Mouse (Mus musculus): ENCODE measurements around the gene Lrig2.

Gene Lrig2

DNA sequence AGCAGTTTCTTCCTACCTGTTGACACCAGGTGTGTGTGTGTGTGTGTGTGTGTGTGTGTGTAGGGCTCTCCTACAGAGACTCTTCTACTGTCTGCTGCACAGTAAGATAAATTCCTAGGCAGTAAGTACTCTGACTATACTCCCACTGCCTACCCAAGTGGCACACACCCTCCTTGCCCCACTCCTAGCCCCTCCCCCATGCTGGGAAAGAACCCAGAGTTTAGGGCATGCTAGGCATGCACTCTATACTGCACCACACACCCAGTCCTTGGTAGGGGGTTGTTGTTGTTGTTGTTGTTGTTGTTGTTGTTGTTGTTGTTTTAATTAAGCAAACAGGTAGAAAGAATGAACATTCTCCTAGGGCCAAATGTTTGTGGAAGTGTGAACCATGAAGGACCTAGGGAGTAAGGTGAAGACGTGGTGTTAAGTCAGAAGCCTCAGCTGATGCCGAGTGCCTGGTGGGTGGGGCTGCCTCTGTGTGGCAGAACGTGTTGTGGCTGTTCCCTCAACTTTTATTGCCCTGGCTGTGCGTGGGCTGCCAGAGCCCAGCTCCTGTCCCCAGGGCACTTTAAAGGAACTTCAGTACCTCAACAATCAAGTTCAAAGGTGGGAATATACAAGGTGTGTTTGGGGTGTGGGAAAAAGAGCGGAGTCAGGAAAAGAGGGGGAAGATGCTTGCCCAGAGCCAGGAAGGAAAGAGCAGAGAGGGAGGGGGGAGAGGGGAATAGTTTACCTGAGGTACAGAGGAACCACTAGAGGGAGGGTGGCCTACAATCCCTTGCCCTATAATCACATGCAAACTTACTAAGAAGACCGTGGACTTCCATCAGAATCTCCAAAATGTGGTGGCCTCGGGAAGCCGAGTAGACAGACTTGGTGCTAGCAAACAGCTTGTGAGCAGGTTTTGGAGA lies 152.2 kb downstream of the Lrig2 start:
- DNase-seq = no peak

DNA sequence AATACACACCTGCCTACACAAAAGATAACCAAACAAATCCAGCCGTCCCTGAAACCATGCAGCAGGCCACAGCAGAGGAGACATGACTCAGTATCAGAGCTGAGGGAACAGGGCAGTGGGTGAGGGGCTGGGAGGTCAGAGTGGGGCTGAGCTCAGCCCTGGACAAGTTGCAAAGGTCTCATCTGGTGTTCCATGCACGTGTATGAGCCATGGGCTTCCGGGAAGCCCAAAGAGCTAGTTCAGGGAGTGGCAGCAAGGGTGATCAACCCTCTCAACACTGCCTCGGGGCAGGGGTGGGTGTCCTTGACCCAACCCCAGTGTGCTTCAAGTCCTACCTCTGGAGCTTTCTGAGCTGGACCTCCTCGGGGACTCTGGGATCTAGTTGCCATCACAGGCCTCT lies 153.0 kb downstream of the Lrig2 start:
- DNase-seq = no peak

DNA sequence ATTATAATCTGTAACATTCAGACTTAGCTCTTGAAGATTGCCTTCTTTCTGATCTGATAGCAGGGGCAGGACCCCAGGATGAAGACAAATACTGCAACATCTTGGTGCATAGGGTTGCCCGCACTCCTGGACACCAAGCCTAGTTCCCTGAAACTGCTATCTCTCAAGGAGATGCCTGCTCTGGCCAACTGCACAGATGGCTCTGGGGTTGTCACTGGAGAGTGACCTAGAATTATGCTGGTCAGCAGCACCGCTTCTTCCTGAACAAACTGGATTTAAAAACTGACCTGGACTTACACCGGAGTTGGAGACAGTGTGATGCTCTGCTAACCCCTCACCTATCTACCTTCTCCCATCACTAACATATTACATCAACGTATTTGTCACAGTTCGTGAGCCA lies 155.6 kb downstream of the Lrig2 start:
- DNase-seq = no peak

DNA sequence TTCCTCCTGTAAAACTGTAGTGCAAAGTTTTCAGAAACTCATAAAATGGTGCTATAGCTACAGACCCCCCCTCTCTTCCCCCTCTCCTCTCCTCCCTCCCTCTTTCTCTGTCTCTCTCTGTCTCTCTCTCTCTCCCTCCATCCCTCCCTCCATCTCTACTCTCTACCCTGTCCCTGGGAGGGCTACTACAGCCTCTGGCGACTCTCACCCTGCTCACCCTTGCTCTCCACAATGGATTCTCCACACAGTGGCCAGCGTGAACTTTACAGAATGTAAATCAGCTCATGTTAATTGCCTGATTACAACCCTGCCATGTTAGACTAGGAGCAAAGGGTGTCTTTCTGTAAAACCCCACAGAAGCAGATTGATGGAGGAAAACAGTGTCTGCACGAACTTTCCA lies 157.8 kb downstream of the Lrig2 start:
- no peak for DNase-seq

DNA sequence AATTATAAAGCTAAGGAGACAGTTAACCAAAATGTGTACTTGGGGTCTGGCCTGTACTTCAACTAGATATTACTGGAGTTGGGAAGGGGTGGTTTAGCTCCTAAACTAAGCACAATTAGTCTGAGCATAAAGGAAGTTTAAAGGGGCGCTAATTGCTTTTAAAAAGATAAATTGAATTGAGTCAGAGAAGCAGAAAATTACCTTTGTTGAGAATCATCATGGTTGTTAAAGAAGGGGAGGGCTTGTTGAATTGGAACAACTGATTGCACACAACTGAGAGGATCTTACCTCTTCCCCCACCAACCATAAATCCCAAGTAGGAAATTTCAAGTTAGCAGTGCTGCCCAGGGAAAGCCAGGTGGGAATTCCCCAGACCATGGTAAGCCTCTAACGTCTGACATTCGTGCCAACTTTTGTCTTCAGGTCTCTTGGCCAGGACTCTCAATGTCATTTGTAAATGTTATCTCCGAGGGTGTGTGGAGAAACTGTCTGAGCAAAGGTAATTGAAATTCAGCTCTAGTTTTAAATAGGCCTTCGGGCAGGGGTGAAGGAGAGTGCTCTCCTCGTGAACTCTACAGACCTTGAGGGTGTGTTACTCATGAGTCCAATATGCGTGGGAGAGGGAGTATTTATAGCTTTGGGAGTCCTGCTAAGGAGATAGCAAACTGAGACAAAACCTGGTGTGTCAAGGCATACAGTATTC lies 159.2 kb downstream of the Lrig2 start:
- peak; percentile 86 for DNase-seq

DNA sequence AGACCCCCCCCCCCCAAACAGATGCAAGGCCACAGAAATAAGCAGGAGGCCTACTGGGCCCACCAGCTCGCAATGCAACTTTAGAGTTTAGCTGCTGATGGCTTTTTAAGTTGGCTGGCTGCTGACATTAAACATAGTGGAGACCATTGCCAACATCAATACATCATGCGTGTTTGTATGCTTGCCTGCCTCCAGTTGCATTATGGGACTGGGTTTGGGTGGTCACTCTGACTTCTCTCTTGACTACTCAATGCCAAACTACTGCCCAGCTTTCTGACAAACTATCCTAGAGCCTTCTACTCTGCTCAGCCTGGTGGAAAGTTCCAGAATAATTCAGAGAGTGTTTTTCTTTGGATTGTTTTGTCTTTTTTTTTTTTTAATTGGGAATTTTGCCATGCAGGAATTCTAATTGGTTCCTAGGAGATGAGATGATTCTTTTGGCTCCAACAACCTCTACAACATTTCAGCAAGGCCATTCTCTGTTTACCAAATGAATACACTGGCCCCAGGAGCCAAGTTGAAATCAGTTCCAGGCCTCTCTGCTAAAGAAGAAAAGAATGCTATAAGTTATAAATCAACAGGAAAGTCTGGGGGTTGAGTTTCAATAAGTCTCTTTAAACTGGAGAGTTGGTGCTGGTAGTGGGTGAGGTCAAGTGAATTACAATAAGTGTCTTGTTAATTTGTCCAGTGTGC lies 161.3 kb downstream of the Lrig2 start:
- DNase-seq = no peak

DNA sequence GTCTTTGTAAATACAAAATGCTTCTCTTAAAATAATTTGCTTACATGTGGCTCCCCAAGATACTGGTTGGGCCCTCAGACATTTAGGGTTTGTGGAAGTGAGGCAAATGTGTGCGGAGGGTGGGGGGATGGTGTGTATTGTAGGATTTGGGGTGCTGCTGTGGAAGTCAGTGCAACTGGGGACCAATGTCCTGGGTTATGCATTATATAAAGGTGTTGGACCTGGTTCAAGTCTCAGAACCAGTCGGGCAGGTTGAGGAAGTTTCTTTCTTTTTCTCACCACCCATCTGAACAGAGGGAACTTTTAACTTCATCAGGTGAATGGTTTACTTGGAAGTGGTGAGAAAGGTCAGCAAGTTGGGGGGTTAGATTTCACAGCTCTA lies 161.9 kb downstream of the Lrig2 start:
- DNase-seq = no peak

DNA sequence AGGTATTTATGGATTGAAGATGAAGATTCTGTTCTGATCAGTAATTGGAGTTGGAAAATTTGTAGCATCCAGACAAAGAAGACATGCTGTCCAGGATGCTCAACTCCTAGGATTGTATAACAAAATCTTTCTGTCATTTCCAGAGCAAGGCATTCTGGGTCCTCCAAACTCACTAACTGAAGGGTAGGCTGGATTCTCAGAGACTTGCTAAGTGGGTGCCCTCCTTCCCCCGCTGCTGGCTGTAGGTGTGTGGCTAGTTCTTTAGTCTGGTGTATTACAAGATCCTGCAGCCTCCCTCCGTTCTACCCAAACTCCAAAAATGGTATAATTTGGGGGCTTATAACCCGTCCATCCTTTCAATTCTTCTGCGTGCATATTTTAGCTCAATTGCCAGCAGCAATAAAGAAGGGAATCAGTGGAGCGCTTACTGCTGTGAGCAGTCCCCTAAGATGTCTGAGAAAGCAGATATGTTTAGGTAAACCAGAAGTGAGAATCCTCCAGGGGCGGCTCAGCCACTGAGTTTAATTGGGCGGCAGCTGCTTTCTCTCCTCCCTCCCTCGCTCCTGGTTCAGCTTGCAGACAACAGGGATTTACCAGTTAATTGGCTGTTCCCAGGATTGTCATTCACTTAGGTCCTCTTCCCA lies 162.4 kb downstream of the Lrig2 start:
- peak; percentile 81 for DNase-seq

All from retina, postnatal 1 day (tissue).